Mouse (Mus musculus): ENCODE measurements around the gene Ralgapa1.
"Not testable (repeated sequence)": the region's sequence is repeated elsewhere in the genome, so short reads cannot be mapped to it uniquely, and the experiment has no call there.

Ralgapa1 gene

DNA sequence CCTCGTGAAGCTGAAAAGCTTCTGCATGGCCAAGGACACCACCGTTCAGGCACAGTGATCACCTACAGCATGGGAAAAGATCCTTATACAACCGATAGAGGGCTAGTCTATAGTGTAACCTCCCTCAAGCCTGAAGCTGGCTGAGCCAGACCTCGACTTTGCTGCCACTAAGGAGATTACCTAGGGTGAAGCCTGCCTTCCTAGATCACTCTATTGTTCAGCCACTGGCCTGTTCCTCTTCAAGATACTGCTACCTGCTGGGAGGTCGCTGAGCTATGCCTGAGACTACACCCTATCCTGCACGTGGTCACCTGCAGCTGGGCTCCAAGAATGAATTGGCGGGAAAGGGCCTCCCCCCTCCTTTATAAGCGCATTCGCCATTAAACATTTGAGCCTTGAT, 234.0 kb downstream of the Ralgapa1 start:
- DNase-seq: not testable (repeated sequence)

DNA sequence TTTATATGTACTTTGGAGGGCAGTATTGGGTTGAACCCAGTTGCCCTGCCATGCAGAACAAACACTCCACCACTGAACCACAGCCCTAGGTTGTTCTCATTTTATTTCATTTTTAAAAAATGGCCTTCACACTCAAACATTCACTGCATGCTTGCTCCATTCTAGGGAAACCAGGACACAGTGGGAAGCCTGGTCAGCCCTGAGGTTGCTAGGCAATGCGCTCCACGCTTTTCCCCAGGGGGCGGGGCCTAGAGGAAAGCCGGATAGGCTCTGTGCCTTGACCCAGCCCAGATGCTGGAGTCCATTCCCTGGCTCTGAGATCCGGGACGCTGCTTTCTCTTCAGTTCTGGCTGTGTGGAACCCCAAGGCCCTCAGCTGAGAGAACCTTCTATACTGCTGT, 247.2 kb downstream of the Ralgapa1 start:
- no peak for DNase-seq

DNA sequence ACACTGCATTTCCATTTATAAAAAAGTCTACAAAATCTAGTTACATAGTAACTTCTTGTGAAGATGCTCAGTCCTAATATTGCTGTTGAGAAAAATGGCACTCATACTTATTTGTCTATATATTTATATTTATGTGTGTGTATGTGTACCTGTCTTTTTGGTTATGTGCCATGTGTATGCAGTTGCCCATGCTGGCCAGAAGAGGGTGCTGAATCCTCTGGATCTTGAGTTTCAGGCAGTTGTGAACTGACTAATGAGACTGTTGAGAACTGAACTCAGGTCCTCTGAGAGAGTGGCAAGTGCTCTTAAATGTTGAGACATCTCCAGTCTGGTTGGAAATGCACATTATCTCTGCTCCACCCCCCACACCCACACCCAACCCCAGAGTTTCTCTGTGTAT, 247.9 kb downstream of the Ralgapa1 start:
- no peak for DNase-seq

DNA sequence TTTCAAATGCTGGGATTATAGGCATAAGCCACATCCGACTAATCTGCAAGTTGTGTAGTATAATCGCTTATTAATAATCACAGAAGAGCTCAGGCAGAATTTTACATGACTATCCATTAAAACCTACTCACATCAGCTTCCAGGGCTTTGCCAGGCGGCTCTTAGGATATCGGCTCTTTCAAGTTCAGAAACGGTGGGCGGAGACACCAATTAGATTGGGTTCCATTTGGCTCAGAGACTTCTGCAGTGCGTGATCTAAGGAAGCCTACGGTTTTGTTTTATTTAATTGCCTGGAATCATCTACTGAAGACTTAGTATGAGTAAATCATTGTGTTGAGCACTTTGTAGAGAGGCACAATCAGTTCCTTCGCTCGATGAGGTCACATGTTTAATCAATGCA, 249.3 kb downstream of the Ralgapa1 start:
- DNase-seq: no peak

DNA sequence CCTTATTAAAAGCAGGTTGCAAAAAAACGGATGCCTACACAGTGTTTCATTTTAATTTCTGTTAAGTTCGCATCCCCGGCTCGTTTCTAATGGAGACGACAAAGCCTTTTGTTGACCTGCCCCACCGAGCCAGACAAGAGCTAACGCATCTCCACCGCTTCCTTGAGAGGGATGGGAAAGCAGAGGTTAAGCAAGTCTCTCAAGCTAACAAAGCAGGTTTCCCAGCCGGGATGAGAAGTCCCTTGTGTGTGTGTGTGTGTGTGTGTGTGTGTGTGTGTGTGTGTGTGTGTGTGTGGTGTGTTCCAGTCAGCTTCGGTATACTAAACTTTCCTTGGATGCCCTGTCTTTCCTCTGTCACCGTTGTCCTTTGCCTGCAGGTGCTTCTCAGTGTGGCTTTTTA, 249.8 kb downstream of the Ralgapa1 start:
- no peak for DNase-seq

DNA sequence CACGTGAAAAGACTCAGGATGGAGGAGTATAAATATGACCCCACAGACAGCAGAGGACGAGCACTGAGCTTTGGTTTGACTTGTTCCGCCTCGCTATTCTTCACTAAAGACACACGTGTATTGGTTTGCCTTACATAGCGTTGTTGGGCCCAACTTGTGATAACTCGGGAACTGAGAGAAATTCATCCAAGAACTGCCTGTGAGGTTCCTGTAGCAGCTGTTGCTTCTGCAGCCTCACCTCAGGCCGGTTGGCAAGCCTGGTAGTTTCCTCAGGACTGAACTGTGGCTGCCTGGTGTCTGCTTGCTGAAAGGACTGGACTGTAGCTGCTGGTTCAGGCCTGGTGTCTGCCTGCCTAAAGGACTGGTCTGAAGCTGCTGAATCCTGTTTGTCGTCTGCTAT, 250.3 kb downstream of the Ralgapa1 start:
- DNase-seq: no peak

DNA sequence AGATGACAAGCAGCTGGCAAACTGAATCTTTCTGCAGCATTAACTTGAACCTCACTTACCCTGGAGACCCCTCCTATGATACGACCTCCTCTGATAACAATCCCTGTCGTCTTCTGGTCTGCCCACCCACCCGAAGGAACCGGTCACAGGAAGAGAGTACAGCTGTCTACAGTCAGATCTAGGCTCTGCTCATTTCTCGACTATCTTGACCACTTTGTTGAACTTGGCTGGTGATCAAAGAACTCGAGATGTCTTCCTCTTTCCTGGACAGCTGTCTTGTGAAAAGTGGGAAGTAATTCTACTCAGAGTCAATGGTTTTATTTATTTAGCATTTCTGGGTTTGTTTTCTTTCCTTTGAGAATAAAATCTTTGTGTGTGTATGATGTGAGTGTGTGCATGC, 251.3 kb downstream of the Ralgapa1 start:
- DNase-seq: no peak

DNA sequence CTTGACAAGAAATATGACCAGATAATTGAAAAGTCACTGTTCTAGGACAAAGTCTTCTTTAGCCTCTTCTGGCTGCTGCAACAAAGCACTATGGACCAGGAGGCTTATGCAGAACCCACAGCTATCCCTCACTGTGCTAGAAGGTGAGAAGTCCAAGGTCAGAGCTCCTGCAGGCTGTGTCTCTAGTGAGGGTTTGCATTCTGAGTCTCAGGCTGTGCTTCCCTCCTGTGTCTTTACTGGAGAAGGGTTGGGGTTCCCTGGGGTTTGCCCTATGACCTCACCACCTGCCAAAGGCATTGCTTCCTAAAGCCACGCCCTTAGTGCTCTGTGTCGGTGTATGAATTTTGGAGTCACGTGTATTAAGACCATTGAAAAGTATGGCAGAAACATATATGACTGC, 252.5 kb downstream of the Ralgapa1 start:
- no peak for DNase-seq

DNA sequence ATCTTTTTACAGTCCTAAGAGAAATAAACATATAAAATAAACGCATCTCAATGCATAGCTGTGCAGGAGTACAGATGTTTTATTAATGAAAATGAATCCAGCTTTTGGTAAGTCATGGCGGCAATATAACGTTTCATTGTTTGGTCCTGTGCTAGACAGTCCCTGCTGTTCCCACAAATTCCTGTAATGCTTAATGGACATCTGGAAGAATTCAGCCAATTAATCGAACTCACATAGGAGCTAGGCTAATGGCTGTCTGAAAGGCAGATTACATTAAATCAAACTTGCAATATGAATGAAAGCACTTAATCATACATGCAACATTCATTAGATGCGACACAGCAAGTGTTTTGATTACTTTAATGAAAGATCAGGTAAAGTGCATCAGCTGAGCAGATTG, 254.1 kb downstream of the Ralgapa1 start:
- DNase-seq: no peak

DNA sequence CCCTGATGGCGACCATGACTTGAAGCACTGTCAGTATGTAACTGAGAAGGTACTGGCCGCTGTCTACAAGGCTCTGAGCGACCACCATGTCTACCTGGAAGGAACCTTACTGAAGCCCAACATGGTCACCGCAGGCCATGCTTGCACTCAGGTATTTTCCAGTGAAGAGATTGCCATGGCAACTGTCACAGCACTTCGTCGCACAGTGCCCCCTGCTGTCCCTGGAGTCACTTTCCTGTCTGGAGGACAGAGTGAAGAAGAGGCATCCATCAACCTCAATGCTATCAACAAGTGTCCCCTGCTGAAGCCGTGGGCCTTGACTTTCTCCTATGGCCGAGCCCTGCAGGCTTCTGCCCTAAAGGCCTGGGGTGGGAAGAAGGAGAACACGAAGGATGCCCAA, 255.1 kb downstream of the Ralgapa1 start:
- peak; percentile 6 for DNase-seq

DNA sequence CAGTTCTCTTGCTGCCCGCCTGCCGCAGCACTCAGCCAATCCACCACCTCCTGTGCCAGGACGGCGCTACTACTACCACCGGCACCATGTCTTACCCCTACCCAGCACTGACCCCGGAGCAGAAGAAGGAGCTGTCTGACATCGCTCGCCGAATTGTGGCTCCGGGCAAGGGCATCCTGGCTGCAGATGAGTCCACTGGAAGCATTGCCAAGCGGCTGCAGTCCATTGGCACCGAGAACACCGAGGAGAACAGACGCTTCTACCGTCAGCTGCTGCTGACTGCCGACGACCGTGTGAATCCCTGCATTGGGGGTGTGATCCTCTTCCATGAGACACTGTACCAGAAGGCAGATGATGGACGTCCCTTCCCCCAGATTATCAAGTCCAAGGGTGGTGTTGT, 255.8 kb downstream of the Ralgapa1 start, which contains the start of gene Aldoart2:
Gene Aldoart2 (plus strand): TSS at position 34 of the 400 bp plus-strand sequence.
- DNase-seq: no peak

DNA sequence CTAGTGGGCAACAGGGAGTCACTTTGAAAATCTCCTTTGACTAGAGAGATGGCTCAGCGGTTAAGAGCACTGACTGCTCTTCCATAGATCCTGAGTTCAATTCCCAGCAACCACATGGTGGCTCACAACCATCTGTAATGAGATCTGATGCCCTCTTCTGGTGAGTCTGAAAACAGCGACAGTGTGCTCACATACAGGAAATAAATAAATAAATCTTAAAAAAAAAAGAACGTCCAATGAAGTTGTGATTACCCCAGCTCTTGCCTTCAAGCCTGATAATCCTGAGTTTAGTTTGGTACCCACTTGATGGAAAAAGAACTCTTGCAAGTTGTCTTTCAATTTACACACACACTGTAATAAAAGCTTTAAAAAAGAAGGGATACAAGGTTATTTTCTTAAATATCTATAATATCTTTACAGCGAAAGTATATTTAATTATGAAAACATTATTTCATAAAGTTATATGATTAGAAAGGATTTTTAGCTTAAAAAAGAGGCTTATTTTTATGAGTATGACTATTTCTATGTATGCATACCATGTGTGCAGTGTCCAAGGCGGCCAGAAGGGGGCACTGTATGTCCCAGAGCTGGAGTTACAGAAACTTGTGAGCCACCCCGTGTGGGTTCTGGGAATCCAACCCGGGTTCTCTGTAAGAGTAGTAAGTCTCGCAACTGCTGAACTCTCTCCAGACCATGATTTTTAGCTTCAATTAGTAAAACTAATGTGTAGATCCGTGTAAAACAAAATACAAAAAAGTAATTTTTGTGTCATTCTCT, 256.6 kb downstream of the Ralgapa1 start:
- DNase-seq: no peak

DNA sequence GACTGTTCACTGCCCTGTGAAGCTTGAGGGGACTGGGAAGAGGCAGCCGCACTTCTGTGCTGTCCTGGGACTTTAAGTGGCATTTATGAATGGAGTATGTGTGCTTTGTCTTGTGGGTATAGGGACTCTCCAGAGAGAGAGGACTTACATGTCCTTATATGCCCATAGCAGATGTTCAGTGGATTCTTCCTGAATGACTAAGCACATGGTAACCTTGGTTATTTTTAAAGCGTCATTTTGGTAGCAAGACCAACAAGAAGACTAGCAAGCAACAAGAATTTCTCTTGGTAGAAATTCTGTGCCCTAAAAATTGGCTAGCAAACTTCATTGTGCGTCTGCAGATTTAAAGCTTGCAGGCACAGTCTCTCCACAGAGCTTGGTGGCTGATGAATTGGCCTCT, 257.2 kb downstream of the Ralgapa1 start:
- no peak for DNase-seq

DNA sequence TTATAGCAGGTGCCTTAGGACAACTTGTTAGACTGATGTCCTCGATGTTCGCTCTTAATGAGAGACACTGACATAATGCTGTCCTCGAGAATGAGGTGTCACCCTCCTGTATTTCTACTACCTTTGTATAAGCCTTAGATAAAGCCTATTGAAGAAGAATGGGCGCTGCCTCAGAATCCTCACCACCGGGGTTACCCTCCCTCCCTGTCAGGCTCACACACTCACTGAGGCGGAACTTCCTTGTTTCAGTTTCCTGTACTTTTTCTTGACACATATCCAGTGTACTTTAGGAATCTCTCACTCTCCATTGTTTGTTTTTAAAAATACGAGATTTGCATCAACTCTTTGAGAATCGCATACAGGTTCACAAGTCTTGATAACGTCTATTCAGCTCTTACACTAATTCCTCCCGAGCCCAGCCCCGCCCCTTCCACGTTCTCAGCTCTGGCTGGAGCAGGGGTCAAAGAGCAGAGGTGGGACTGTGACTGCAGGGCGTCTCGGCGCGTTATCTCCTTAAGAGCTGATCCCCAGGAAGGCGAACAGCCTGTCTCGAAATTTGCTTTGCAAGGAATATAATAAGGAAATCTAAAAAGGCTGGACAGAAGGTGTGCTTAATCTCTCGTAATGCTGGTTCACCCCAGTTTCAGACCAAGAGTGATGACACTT, 260.8 kb downstream of the Ralgapa1 start:
- peak; percentile 44 for DNase-seq

DNA sequence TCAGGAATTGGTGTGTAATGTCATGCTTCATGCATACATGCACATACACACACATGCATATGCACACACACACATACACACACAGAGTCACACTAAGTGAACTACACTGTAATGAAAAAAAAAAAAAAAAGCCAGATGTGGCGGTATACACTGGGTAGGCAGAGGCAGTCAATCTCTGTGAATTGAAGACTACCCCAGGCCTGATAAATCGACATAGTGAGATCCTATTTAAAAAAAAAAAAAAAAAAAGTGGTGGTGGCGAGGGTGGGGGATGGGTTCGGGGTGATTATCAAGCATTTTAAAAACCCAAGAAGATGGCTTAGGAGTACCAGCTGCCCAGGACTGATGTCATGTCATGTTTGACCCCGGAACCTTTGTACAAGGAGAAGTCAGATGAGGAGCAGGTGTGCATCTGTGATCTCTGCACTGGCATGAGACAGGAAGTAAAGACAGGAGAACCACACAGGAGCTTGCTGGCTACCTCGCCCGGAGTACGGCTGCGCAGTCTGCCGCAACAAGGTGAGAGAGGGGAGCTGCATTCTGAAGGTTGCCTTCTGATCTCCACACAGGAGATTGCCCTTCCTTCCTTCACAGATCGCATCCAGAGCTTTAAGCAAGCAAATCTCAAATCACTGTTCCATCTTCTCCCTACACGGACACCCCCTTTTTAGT, 261.6 kb downstream of the Ralgapa1 start:
- DNase-seq: no peak

DNA sequence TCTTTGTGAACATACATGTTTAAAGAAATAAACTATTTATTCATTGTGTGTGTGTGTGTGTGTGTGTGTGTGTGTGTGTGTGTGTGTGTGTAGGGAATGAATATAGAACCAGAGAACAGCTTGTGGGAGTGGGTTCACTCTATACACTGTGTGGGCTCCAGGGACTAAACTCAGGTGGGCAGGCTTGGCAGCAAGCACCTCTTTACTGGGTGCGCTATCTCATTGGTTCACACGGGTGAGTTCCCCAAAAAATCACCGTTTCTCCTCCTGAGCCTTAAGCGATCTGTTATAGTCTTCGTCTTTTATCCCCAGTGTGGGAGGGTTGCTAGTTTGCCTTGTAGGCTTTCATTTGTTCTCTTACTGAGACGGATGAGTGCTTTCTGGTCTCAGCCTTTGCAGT, 263.1 kb downstream of the Ralgapa1 start:
- DNase-seq: no peak

DNA sequence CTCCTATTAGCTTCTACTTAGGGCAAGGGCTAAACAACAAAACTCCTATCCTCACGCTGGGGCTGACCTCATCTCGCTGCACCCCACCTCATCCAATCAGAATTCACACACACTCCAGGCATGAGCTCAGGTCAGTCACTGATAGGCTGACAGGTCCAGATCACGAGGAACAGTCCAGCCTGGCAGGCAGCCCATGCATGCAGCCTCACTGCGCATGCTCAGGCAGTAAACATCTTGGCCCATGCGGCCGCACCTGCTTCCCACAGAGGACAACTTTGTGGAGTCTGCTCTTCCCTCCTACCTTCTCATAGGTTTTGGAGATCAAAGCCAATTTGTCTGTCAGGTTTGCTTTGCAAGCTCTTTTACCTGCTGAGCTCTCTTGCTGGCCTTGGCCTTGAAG, 266.1 kb downstream of the Ralgapa1 start:
- DNase-seq: not testable (repeated sequence)

Data from thymus, postnatal 25 days (tissue).